Mouse (Mus musculus) ES-Bruce4 (cell line): ENCODE measurements around the gene Polr2e. TPM values are rescaled to one million over a fixed set of nuclear protein-coding genes. Genes with fewer than 3 reads are reported as not detected.

ENCODE experiments used
- H3K27ac ChIP-seq: 2 replicates; pipeline ENCODE4 v1.5.1; 2012; ENCODE audit warnings: low read length, inconsistent platforms; ENCODE audit not compliant: insufficient read depth
- H3K27me3 ChIP-seq: 2 replicates; pipeline ENCODE4 v1.6.1; 2012; ENCODE audit warnings: mild to moderate bottlenecking, low read length, inconsistent platforms; ENCODE audit not compliant: control insufficient read depth, poor library complexity, insufficient read depth, severe bottlenecking
- H3K36me3 ChIP-seq: 2 replicates; pipeline ENCODE4 v1.6.1; 2012; ENCODE audit warnings: inconsistent platforms, mild to moderate bottlenecking, low read length, moderate library complexity; ENCODE audit not compliant: control insufficient read depth, poor library complexity, insufficient read depth, severe bottlenecking
- H3K4me1 ChIP-seq: one replicate; pipeline ENCODE4 v1.8.1; 2011; ENCODE audit warnings: low read length; ENCODE audit not compliant: control insufficient read depth, insufficient read depth
- H3K4me3 ChIP-seq: 2 replicates; pipeline ENCODE4 v1.5.1; 2011; ENCODE audit warnings: low read depth, mild to moderate bottlenecking, low read length
- H3K9ac ChIP-seq: 2 replicates; pipeline ENCODE4 v1.6.1; 2012; ENCODE audit warnings: low read depth, mild to moderate bottlenecking, inconsistent platforms; ENCODE audit not compliant: poor library complexity, severe bottlenecking
- H3K9me3 ChIP-seq: replicated peaks from 2 replicates; pipeline ENCODE4 v1.6.1; 2012; ENCODE audit warnings: mild to moderate bottlenecking, low read length, inconsistent platforms; ENCODE audit not compliant: control insufficient read depth, poor library complexity, insufficient read depth, severe bottlenecking
- CTCF ChIP-seq: IDR thresholded peaks from one replicate; pipeline ENCODE4 v1.8.1; 2011; ENCODE audit warnings: low read depth, low read length
- EP300 ChIP-seq: IDR thresholded peaks from 2 replicates; pipeline ENCODE4 v1.6.1; 2011; ENCODE audit warnings: low read depth, low read length; ENCODE audit not compliant: insufficient read depth
- POLR2A ChIP-seq: IDR thresholded peaks from one replicate; pipeline ENCODE4 v1.8.1; 2011; ENCODE audit warnings: low read length; ENCODE audit not compliant: insufficient read depth
- polyA plus RNA-seq: library from polyadenylated mRNA; stranded (reverse); fragments of >200 nt; gene quantifications from 2 replicates; pipeline ENCODE4 v1.2.4, GENCODE M21; 2011; ENCODE audit warnings: low read depth; ENCODE audit not compliant: missing spikeins, insufficient read depth, insufficient read length

Polr2e gene
- polyA plus RNA-seq, 1 experiment: 176 TPM

GRCm38 (mm10) chr10:80080396-80081070, 40.9 kb upstream of the Polr2e start:
- no peak for TF ChIP-seq POLR2A
- no peak for TF ChIP-seq EP300
- TF ChIP-seq CTCF: no peak
- Histone ChIP-seq H3K9me3 (no peaks in the 10 kb centered on the region), H3K9ac (no peak overlapping the region), H3K4me3 (no peak overlapping the region), H3K27me3 (no peaks in the 10 kb centered on the region), H3K27ac (no peak overlapping the region), H3K4me1 (peaks cover 3% of the 10 kb centered on the region), H3K36me3 (peaks cover 2% of the 10 kb centered on the region; the same call in 1 of the 2 replicates)

GRCm38 (mm10) chr10:80078366-80078765, 38.8 kb upstream of the Polr2e start:
- H3K4me3 ChIP-seq: no peak overlapping the region
- H3K27ac ChIP-seq: no peak overlapping the region
- H3K9ac ChIP-seq: no peak overlapping the region
- H3K9me3 ChIP-seq: no peaks in the 10 kb centered on the region
- H3K36me3 ChIP-seq: 0 out of 2 replicates have a peak, but pooled peaks cover 2% of the 10 kb centered on the region
- H3K27me3 ChIP-seq: no peaks in the 10 kb centered on the region
- TF ChIP-seq POLR2A: no peak
- no peak for TF ChIP-seq CTCF
- TF ChIP-seq EP300: no peak
- peaks cover 5% of the 10 kb centered on the region for H3K4me1 ChIP-seq

- TF ChIP-seq CTCF: no peak
- TF ChIP-seq POLR2A: no peak
- TF ChIP-seq EP300: no peak
- no peak overlapping the region for H3K9ac ChIP-seq
Observed at GRCm38 (mm10) chr10:80077312-80077711, 37.7 kb upstream of the Polr2e start.

GRCm38 (mm10) chr10:80076386-80076785, 36.8 kb upstream of the Polr2e start:
- Histone ChIP-seq H3K36me3 (0 out of 2 replicates have a peak, but pooled peaks cover 2% of the 10 kb centered on the region), H3K27ac (no peak overlapping the region), H3K9ac (no peak overlapping the region), H3K27me3 (no peaks in the 10 kb centered on the region), H3K9me3 (no peaks in the 10 kb centered on the region), H3K4me3 (no peak overlapping the region), H3K4me1 (peaks cover 10% of the 10 kb centered on the region)
- no peak for TF ChIP-seq CTCF
- TF ChIP-seq EP300: no peak
- no peak for TF ChIP-seq POLR2A

More at GRCm38 (mm10) chr10:80077312-80077711, 37.7 kb upstream of the Polr2e start:
- no peaks in the 10 kb centered on the region for H3K9me3 ChIP-seq
- H3K4me3 ChIP-seq: no peak overlapping the region
- no peaks in the 10 kb centered on the region for H3K27me3 ChIP-seq
- 0 out of 2 replicates have a peak, but pooled peaks cover 2% of the 10 kb centered on the region for H3K36me3 ChIP-seq
- H3K4me1 ChIP-seq: peaks cover 9% of the 10 kb centered on the region
- no peak overlapping the region for H3K27ac ChIP-seq

- TF ChIP-seq EP300: no peak
- no peak for TF ChIP-seq POLR2A
- no peak for TF ChIP-seq CTCF
- Histone ChIP-seq H3K9ac (no peak overlapping the region), H3K4me3 (no peak overlapping the region), H3K27ac (0 out of 2 replicates have a peak overlapping the region, but pooled peaks have one; percentile 1), H3K4me1 (peaks cover 10% of the 10 kb centered on the region), H3K9me3 (no peaks in the 10 kb centered on the region), H3K36me3 (0 out of 2 replicates have a peak, but pooled peaks cover 2% of the 10 kb centered on the region), H3K27me3 (no peaks in the 10 kb centered on the region)
Observed at GRCm38 (mm10) chr10:80075924-80076323, 36.3 kb upstream of the Polr2e start.

GRCm38 (mm10) chr10:80074813-80075601, 35.4 kb upstream of the Polr2e start:
- Histone ChIP-seq H3K4me1 (peaks cover 10% of the 10 kb centered on the region), H3K27me3 (no peaks in the 10 kb centered on the region), H3K27ac (no peak overlapping the region), H3K4me3 (peak overlapping the region; percentile 45), H3K36me3 (0 out of 2 replicates have a peak, but pooled peaks cover 2% of the 10 kb centered on the region), H3K9ac (peak overlapping the region; percentile 31), H3K9me3 (no peaks in the 10 kb centered on the region)
- TF ChIP-seq EP300 (no peak), CTCF (no peak), POLR2A (no peak)
